In genomic region chr2:173186047-173186943, GRCm38 (mm10) we compare ENCODE assay signal across 8 mouse cellular contexts. TPM values are rescaled to one million over a fixed set of nuclear protein-coding genes. Genes with fewer than 3 reads are reported as not detected.
A peak's percentile ranks its signal among the peaks of the same experiment; 100 is the strongest.
DNase-seq lines count a peak whose midpoint lies in the region; ATAC-seq and TF ChIP-seq lines count a peak whose summit lies in the region.

No protein-coding gene starts in this region.

- intact Hi-C loops in heart, postnatal 14 days (cut with DNase I) = loop anchor here (1.0 to 10.0 kb wide), 4 partner anchors 360 to 1719 kb away; partner anchors contain the start of gene Gnas

- no peak for TF ChIP-seq EP300 in ES-Bruce4 (IDR thresholded peaks at IDR 0.05; ENCODE audit: insufficient read depth, low read depth, low read length)
- TF ChIP-seq EP300 in liver, postnatal 0 days (IDR thresholded peaks at IDR 0.05; ENCODE audit: low read depth) = no peak

- TF ChIP-seq CTCF in ES-Bruce4 (IDR thresholded peaks at IDR 0.05; ENCODE audit: low read depth, low read length) = peak; percentile 97
- TF ChIP-seq CTCF in liver, postnatal 0 days (IDR thresholded peaks at IDR 0.05; ENCODE audit: low read depth) = peak; percentile 98
- TF ChIP-seq CTCF in testis, adult 2 months (IDR thresholded peaks at IDR 0.05; ENCODE audit: control insufficient read depth, insufficient read depth, insufficient replicate concordance, low read depth, low read length) = peak; percentile 96

- peak; percentile 65 for ATAC-seq in forebrain, embryonic 14.5 days
- peak; percentile 62 for ATAC-seq in liver, postnatal 0 days
- ATAC-seq in neural tube, embryonic 14.5 days (ENCODE audit: low read depth) = peak; percentile 79

- WGBS in forebrain, embryonic 14.5 days = 31% methylated on average over 26 of the region's 26 CpGs
- 21% methylated on average over 26 of the region's 26 CpGs for WGBS in liver, postnatal 0 days (ENCODE audit: insufficient replicate concordance)
- 32% methylated on average over 26 of the region's 26 CpGs for WGBS in neural tube, embryonic 14.5 days

- no peak overlapping the region for H3K4me2 ChIP-seq in forebrain, embryonic 14.5 days (ENCODE audit: low read length)
- H3K4me2 ChIP-seq in liver, postnatal 0 days (ENCODE audit: low read depth, low read length) = no peak overlapping the region
- no peak overlapping the region for H3K4me2 ChIP-seq in neural tube, embryonic 14.5 days (ENCODE audit: low read depth, low read length)

- H3K9me3 ChIP-seq in ES-Bruce4 (replicated peaks; ENCODE audit: control insufficient read depth, insufficient read depth, low read length, poor library complexity, severe bottlenecking) = no peaks in the 10 kb centered on the region
- H3K9me3 ChIP-seq in forebrain, embryonic 14.5 days (replicated peaks; ENCODE audit: control insufficient read depth, low read length) = no peaks in the 10 kb centered on the region
- H3K9me3 ChIP-seq in liver, postnatal 0 days (ENCODE audit: low read length) = no peaks in the 10 kb centered on the region
- no peaks in the 10 kb centered on the region for H3K9me3 ChIP-seq in neural tube, embryonic 14.5 days (ENCODE audit: control insufficient read depth, low read length)

- no peak overlapping the region for H3K27ac ChIP-seq in ES-Bruce4 (ENCODE audit: insufficient read depth, low read length)
- H3K27ac ChIP-seq in forebrain, embryonic 14.5 days (ENCODE audit: low read depth, low read length) = no peak overlapping the region
- no peak overlapping the region for H3K27ac ChIP-seq in liver, postnatal 0 days (ENCODE audit: low read depth)
- H3K27ac ChIP-seq in neural tube, embryonic 14.5 days (ENCODE audit: low read depth, low read length) = no peak overlapping the region
- H3K27ac ChIP-seq in testis, adult 2 months (ENCODE audit: control insufficient read depth, insufficient read depth, low read depth, low read length) = no peak overlapping the region

- no peak for TF ChIP-seq POLR2A in ES-Bruce4 (IDR thresholded peaks at IDR 0.05; ENCODE audit: insufficient read depth, low read length)
- no peak for TF ChIP-seq POLR2A in testis, adult 2 months (IDR thresholded peaks at IDR 0.05; ENCODE audit: control insufficient read depth, low read depth, low read length)

- DNase-seq in cerebellum, adult 11 months = peak; percentile 51
- peak; percentile 86 for DNase-seq in forebrain, embryonic 14.5 days (ENCODE audit: low spot score)
- DNase-seq in heart, postnatal 14 days = peak; percentile 88 to 93
- peak; percentile 86 to 96 for DNase-seq in kidney, postnatal 36 days
- DNase-seq in liver, postnatal 0 days = peak; percentile 88

- H3K9ac ChIP-seq in ES-Bruce4 (ENCODE audit: low read depth, poor library complexity, severe bottlenecking) = no peak overlapping the region
- no peak overlapping the region for H3K9ac ChIP-seq in forebrain, embryonic 14.5 days (ENCODE audit: low read length)
- no peak overlapping the region for H3K9ac ChIP-seq in liver, postnatal 0 days (replicated peaks)
- H3K9ac ChIP-seq in neural tube, embryonic 14.5 days (replicated peaks; ENCODE audit: low read depth, low read length) = no peak overlapping the region

- H3K4me1 ChIP-seq in ES-Bruce4 (ENCODE audit: control insufficient read depth, insufficient read depth, low read length) = no peaks in the 10 kb centered on the region
- H3K4me1 ChIP-seq in forebrain, embryonic 14.5 days (ENCODE audit: control insufficient read depth, insufficient read depth, low read length) = no peaks in the 10 kb centered on the region
- H3K4me1 ChIP-seq in liver, postnatal 0 days (ENCODE audit: insufficient read depth) = no peaks in the 10 kb centered on the region
- H3K4me1 ChIP-seq in neural tube, embryonic 14.5 days (ENCODE audit: control insufficient read depth, insufficient read depth, low read length) = no peaks in the 10 kb centered on the region
- H3K4me1 ChIP-seq in testis, adult 2 months (ENCODE audit: control insufficient read depth, insufficient read depth, low read length) = peaks cover 6% of the 10 kb centered on the region

- H3K4me3 ChIP-seq in ES-Bruce4 (ENCODE audit: low read depth, low read length) = no peak overlapping the region
- no peak overlapping the region for H3K4me3 ChIP-seq in forebrain, embryonic 14.5 days (ENCODE audit: low read depth, low read length)
- H3K4me3 ChIP-seq in liver, postnatal 0 days (ENCODE audit: low read depth, low read length) = no peak overlapping the region
- H3K4me3 ChIP-seq in neural tube, embryonic 14.5 days (ENCODE audit: low read depth, low read length) = no peak overlapping the region
- no peak overlapping the region; the same call in 1 of the 2 replicates for H3K4me3 ChIP-seq in testis, adult 2 months (ENCODE audit: control insufficient read depth, low read depth, low read length)

- no peaks in the 10 kb centered on the region for H3K27me3 ChIP-seq in ES-Bruce4 (ENCODE audit: control insufficient read depth, insufficient read depth, low read length, poor library complexity, severe bottlenecking)
- H3K27me3 ChIP-seq in forebrain, embryonic 14.5 days (replicated peaks; ENCODE audit: control insufficient read depth, insufficient read depth, low read length) = no peaks in the 10 kb centered on the region
- H3K27me3 ChIP-seq in liver, postnatal 0 days (ENCODE audit: insufficient read depth, low read length) = peaks cover 16% of the 10 kb centered on the region
- H3K27me3 ChIP-seq in neural tube, embryonic 14.5 days (ENCODE audit: control insufficient read depth, insufficient read depth, low read length) = no peaks in the 10 kb centered on the region
- no peaks in the 10 kb centered on the region for H3K27me3 ChIP-seq in testis, adult 2 months (ENCODE audit: control insufficient read depth, insufficient read depth, low read length)

- H3K36me3 ChIP-seq in ES-Bruce4 (ENCODE audit: control insufficient read depth, insufficient read depth, low read length, poor library complexity, severe bottlenecking) = no peaks in the 10 kb centered on the region
- H3K36me3 ChIP-seq in forebrain, embryonic 14.5 days (ENCODE audit: control insufficient read depth, insufficient read depth, low read length) = no peaks in the 10 kb centered on the region
- H3K36me3 ChIP-seq in liver, postnatal 0 days (replicated peaks; ENCODE audit: insufficient read depth, low read length) = no peaks in the 10 kb centered on the region
- no peaks in the 10 kb centered on the region for H3K36me3 ChIP-seq in neural tube, embryonic 14.5 days (ENCODE audit: control insufficient read depth, insufficient read depth, low read length)
- H3K36me3 ChIP-seq in testis, adult 2 months (ENCODE audit: control insufficient read depth, insufficient read depth, low read length) = no peaks in the 10 kb centered on the region

RNA-seq across cellular contexts. Expression of gene Zbp1, which starts 32.4 kb away (rescaled TPM):
- polyA plus RNA-seq in ES-Bruce4 (2011; ENCODE audit: insufficient read depth, insufficient read length, low read depth, missing spikeins) = 3.8 and 6.8 TPM in 2 replicates
- not detected in 2 replicates for polyA plus RNA-seq in forebrain, embryonic 14.5 days (2014; fragmentation: Nextera tagmentation; extraction: Ambion mirVana)
- total RNA-seq in heart, postnatal 14 days (2021) = under 1 TPM; 0.31 to 0.44 TPM
- 4.9 and 6.7 TPM in 2 replicates for polyA plus RNA-seq in liver, postnatal 0 days (2015; fragmentation: Nextera tagmentation; extraction: Ambion mirVana)
- 0.12 TPM in 1 of 2 replicates, not detected in the other for polyA plus RNA-seq in neural tube, embryonic 14.5 days (2014; fragmentation: Nextera tagmentation; extraction: Ambion mirVana)
- 0.30 and 0.40 TPM in 2 replicates for polyA plus RNA-seq in testis, adult 2 months (2012; rRNA removed)

RNA-seq across cellular contexts. Expression of gene Pck1, which starts 33.4 kb away (rescaled TPM):
- polyA plus RNA-seq in ES-Bruce4 (2011; ENCODE audit: insufficient read depth, insufficient read length, low read depth, missing spikeins) = not detected in 2 replicates
- polyA plus RNA-seq in forebrain, embryonic 14.5 days (2014; fragmentation: Nextera tagmentation; extraction: Ambion mirVana) = not detected in 2 replicates
- total RNA-seq in heart, postnatal 14 days (2021) = 10 to 100 TPM in 1 of 2 experiments, 1 to 10 TPM in 1; 7.2 to 42.3 TPM
- polyA plus RNA-seq in liver, postnatal 0 days (2015; fragmentation: Nextera tagmentation; extraction: Ambion mirVana) = 414 and 703 TPM in 2 replicates
- polyA plus RNA-seq in neural tube, embryonic 14.5 days (2014; fragmentation: Nextera tagmentation; extraction: Ambion mirVana) = 0.07 and 0.13 TPM in 2 replicates
- polyA plus RNA-seq in testis, adult 2 months (2012; rRNA removed) = 0.23 and 0.31 TPM in 2 replicates

Comparison
In these comparisons a context has a peak if more than half of its experiments do, and no peak if none do; other contexts are left out.
1. RNA of gene Pck1, which starts 33.4 kb away (polyA plus RNA-seq): 414 to 703 TPM in liver, postnatal 0 days; 0.23 to 0.31 TPM in testis, adult 2 months, 0.07 to 0.13 TPM in neural tube, embryonic 14.5 days, not detected in ES-Bruce4 and not detected in forebrain, embryonic 14.5 days; every median in the first group is over 100 times any median in the second.
2. Peak in every context shown above with its lines, with median percentiles within 50 percentile points of each other: CTCF ChIP-seq, DNase-seq and ATAC-seq.